Mouse (Mus musculus): ENCODE results near the gene Pard3.

GRCm38 (mm10) chr8:127025775-127026174 lies 37.9 kb upstream of the Pard3 start:
- TF ChIP-seq CTCF (IDR thresholded peaks at IDR 0.05; ENCODE audit: low read depth) (no peak), EP300 (optimal IDR thresholded peaks at IDR 0.05) (no peak)

Data from stomach, postnatal 0 days (tissue).